In the genomic region with DNA sequence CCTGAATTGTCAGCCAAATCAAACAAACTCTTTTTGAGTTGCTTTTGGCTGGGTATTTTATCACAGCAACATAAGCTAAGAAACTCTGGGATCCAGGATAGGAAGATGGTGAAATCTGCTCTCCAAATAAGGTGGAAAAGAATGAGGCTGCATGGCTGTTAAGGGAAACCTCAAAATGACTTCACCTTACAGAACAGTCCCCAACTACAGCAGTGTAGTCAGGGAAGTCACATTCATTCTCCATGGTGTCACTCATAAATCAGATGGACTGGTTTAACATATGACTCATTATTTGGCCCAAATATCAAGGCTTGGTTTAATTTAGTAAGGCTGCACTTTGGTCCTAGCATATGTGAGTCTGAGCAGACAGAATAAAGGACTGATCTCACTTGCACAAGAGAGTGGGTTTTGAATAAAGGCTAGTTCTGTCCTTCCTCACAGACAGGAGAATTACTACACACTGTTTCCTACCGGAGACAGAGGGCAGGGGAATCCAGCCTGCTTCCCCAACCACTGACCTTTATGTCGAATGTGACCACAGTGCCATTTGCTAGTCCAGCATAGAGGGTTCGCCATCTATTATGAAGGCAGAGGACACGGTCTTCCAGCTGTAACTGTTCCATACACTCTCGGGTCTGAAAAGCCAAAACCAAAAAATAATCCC, we compare ENCODE assay signal across 23 mouse cellular contexts. TPM values are rescaled to one million over a fixed set of nuclear protein-coding genes. Genes with fewer than 3 reads are reported as not detected.
DNase-seq lines count a peak whose midpoint lies in the region; ATAC-seq lines count a peak whose summit lies in the region.
"Had no signal": no experiment of that assay in that cellular context is flagged by ENCODE, and none has a peak within 500 bp of the region (broad histone marks: within the 10 kb centered on the region; RNA-seq: fewer than 3 reads in every experiment).

No protein-coding gene starts in this region.

- no peak overlapping the region for H3K4me3 ChIP-seq in heart, embryonic 12.5 days
- H3K4me3 ChIP-seq: embryonic facial prominence, embryonic 10.5 days; erythroblast, embryonic 14.5 days; left cerebral cortex, adult 2 months; limb, embryonic 10.5 days; liver, embryonic 13.5 days had no signal

- no peaks in the 10 kb centered on the region for H3K9me3 ChIP-seq in heart, embryonic 12.5 days (replicated peaks)
- H3K9me3 ChIP-seq: embryonic facial prominence, embryonic 10.5 days; limb, embryonic 10.5 days; liver, embryonic 13.5 days had no signal

- H3K4me2 ChIP-seq in heart, embryonic 12.5 days, result no peak overlapping the region
- H3K4me2 ChIP-seq: liver, embryonic 13.5 days had no signal

- H3K27me3 ChIP-seq in heart, embryonic 12.5 days (replicated peaks), result no peaks in the 10 kb centered on the region
- H3K27me3 ChIP-seq: liver, embryonic 13.5 days had no signal

- DNase-seq in heart, adult 8-10 months (ENCODE audit: low spot score), result peak; percentile 11
- peak; percentile 10 for DNase-seq in lung, postnatal 25 days (ENCODE audit: low spot score)
- no peak for DNase-seq in lung, postnatal 4 days
- peak; percentile 43 for DNase-seq in Muller cell, postnatal 12 days (ENCODE audit: inconsistent ontology term)
- DNase-seq in gonadal fat pad, adult 2 months (ENCODE audit: low read depth), result peak; percentile 42
- DNase-seq in embryo, embryonic 11 days, result no peak
- DNase-seq: adrenal gland, postnatal 10 days; cerebellum, adult 18-20 months; cerebellum, postnatal 36 days; forebrain, postnatal 0 days; gastrocnemius, postnatal 14 days; heart, postnatal 10 days; kidney, adult 18-20 months; kidney, postnatal 14 days; liver, embryonic 13.5 days; right cerebral cortex, postnatal 14 days; thymus, postnatal 25 days had no signal

- peaks cover 91% of the 10 kb centered on the region for H3K36me3 ChIP-seq in heart, embryonic 12.5 days

- no peak overlapping the region for H3K27ac ChIP-seq in heart, embryonic 12.5 days (ENCODE audit: poor library complexity, severe bottlenecking)
- H3K27ac ChIP-seq: embryonic facial prominence, embryonic 10.5 days; left cerebral cortex, adult 2 months; limb, embryonic 10.5 days; liver, embryonic 13.5 days had no signal

- no peaks in the 10 kb centered on the region for H3K4me1 ChIP-seq in heart, embryonic 12.5 days (replicated peaks)
- H3K4me1 ChIP-seq: embryonic facial prominence, embryonic 10.5 days; limb, embryonic 10.5 days; liver, embryonic 13.5 days had no signal

- ATAC-seq in heart, embryonic 12.5 days (ENCODE audit: insufficient number of reproducible peaks, low FRiP score), result no peak
- ATAC-seq: forebrain, postnatal 0 days; hindbrain, embryonic 16.5 days had no signal

- no peak overlapping the region for H3K9ac ChIP-seq in heart, embryonic 12.5 days
- H3K9ac ChIP-seq: forebrain, postnatal 0 days; liver, embryonic 13.5 days had no signal

- WGBS in heart, embryonic 12.5 days, result 92% methylated on average over 5 of the region's 5 CpGs

RNA-seq across cellular contexts. Expression of gene Zfp106, which starts 45.0 kb away (rescaled TPM):
- total RNA-seq in heart, adult 8-10 months (2022), result 100 to 1,000 TPM; 499 to 578 (median 540) TPM
- 60.2 and 61.3 TPM in 2 replicates for polyA plus RNA-seq in heart, embryonic 12.5 days (2016; fragmentation: Nextera tagmentation; extraction: Ambion mirVana)
- 71.4 and 83.2 TPM in 2 replicates for polyA plus RNA-seq in gonadal fat pad, adult 2 months (2012; rRNA removed)

RNA-seq across cellular contexts. Expression of gene Snap23, which starts 48.8 kb away (rescaled TPM):
- total RNA-seq in heart, adult 8-10 months (2022), result 10 to 100 TPM; 53.4 to 63.6 (median 58.4) TPM
- polyA plus RNA-seq in heart, embryonic 12.5 days (2016; fragmentation: Nextera tagmentation; extraction: Ambion mirVana), result 57.5 and 59.2 TPM in 2 replicates
- 10.0 and 10.8 TPM in 2 replicates for polyA plus RNA-seq in gonadal fat pad, adult 2 months (2012; rRNA removed)

Comparison
In these comparisons a context has a peak if more than half of its experiments do, and no peak if none do; other contexts are left out.
1. DNase-seq: peak in heart, adult 8-10 months (single experiment), lung, postnatal 25 days (single experiment), Muller cell, postnatal 12 days (single experiment) and gonadal fat pad, adult 2 months (single experiment); none in lung, postnatal 4 days (0 of 2) and embryo, embryonic 11 days (single experiment).